Mouse (Mus musculus): ENCODE data around the gene Surf4. TPM values are rescaled to one million over a fixed set of nuclear protein-coding genes. Genes with fewer than 3 reads are reported as not detected.

Surf4 gene
- total and polyA plus RNA-seq, 3 experiments, result 109 to 161 (median 140) TPM

- Histone ChIP-seq H3K4me3 (replicated peaks in 1 of 3; ENCODE audit: low read depth in 2 of 3, low read length in 2 of 3, poor library complexity in 1 of 3) (no peak overlapping the region), H3K27ac (ENCODE audit: insufficient read depth, low read depth) (no peak overlapping the region), H3K27me3 (replicated peaks) (no peaks in the 10 kb centered on the region), H3K4me1 (ENCODE audit: control insufficient read depth in 1 of 2, insufficient read depth in 2 of 2) (peaks cover 0 to 5% of the 10 kb centered on the region in 2 experiments; a peak in 1 of 4 replicates), H3K79me2 (replicated peaks; ENCODE audit: control insufficient read depth, extremely low read depth, insufficient read depth, poor library complexity, severe bottlenecking) (no peaks in the 10 kb centered on the region), H3K9ac (ENCODE audit: insufficient read depth, low read depth) (no peak overlapping the region), H3K36me3 (replicated peaks in 1 of 2; ENCODE audit: control insufficient read depth in 1 of 2, insufficient read depth in 1 of 2, low read length in 1 of 2) (peaks cover 65 to 95% of the 10 kb centered on the region in 2 experiments), H3K4me2 (ENCODE audit: insufficient read depth, low read depth, poor library complexity, severe bottlenecking) (no peak overlapping the region), H3K9me3 (replicated peaks; ENCODE audit: low read length) (no peaks in the 10 kb centered on the region)
- no peak for DNase-seq (ENCODE audit: extremely low read depth)
- TF ChIP-seq IRF4 (IDR thresholded peaks at IDR 0.05; ENCODE audit: low read depth, low read length) (no peak), MEF2A (IDR thresholded peaks at IDR 0.05; ENCODE audit: borderline replicate concordance, low read depth, low read length) (no peak), TBP (conservative IDR thresholded peaks at IDR 0.05; ENCODE audit: low read depth, low read length) (no peak), POLR2AphosphoS2 (IDR thresholded peaks at IDR 0.05; ENCODE audit: low read depth, low read length) (no peak), ZKSCAN1 (IDR thresholded peaks at IDR 0.05; ENCODE audit: borderline replicate concordance, low read depth, low read length) (no peak), ETS1 (conservative IDR thresholded peaks at IDR 0.05; ENCODE audit: low read depth, low read length) (no peak), JUN (IDR thresholded peaks at IDR 0.05; ENCODE audit: insufficient read depth, low read depth, low read length) (no peak), PAX5 (IDR thresholded peaks at IDR 0.05; ENCODE audit: low read length) (no peak), MAFK (IDR thresholded peaks at IDR 0.05; ENCODE audit: insufficient replicate concordance, low read length) (no peak), ZNF384 (IDR thresholded peaks at IDR 0.05; ENCODE audit: low read depth, low read length) (no peak), SIN3A (IDR thresholded peaks at IDR 0.05; ENCODE audit: low read length) (no peak), NRF1 (IDR thresholded peaks at IDR 0.05; ENCODE audit: low read depth, low read length) (no peak), RAD21 (IDR thresholded peaks at IDR 0.05; ENCODE audit: low read depth, low read length) (no peak)
- in situ Hi-C loops (cut with MboI; ENCODE audit: low pct_ligation_motif_present, low pct_unique_long_range_greater_than_20kb, low sequenced_read_pairs) (no loop called here), dilution Hi-C loops (cut with MboI; ENCODE audit: extremely low pct_ligation_motif_present, extremely low pct_unique_long_range_greater_than_20kb, low sequenced_read_pairs) (no loop called here)
Measured at GRCm38 (mm10) chr2:26952866-26953265, 19.1 kb upstream of the Surf4 start.

DNA sequence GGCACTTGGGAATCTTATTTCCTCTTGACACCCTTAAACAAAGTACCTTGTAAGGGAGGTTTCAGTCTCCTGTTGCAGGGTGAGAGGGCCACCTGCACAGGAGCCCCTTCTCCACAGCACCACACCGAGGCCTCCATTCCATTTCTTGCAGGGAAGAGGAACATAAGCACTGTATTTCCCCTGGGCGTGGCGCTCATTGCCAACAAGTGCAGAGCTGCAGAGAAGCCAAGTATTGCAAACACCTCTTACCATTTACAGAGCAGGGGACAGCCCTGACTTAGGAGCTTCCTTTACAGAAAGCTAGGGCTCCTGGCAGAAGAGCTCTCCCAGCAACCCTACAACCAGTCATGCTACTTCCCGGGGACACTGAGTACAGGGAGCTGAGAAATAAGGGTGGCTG lies 18.5 kb upstream of the Surf4 start:
- in situ Hi-C loops (cut with MboI; ENCODE audit: low pct_ligation_motif_present, low pct_unique_long_range_greater_than_20kb, low sequenced_read_pairs) (no loop called here), dilution Hi-C loops (cut with MboI; ENCODE audit: extremely low pct_ligation_motif_present, extremely low pct_unique_long_range_greater_than_20kb, low sequenced_read_pairs) (no loop called here)
- no peaks in the 10 kb centered on the region for H3K27me3 ChIP-seq (replicated peaks)
- no peak overlapping the region for H3K9ac ChIP-seq (ENCODE audit: insufficient read depth, low read depth)
- no peaks in the 10 kb centered on the region for H3K9me3 ChIP-seq (replicated peaks; ENCODE audit: low read length)
- H3K4me2 ChIP-seq (ENCODE audit: insufficient read depth, low read depth, poor library complexity, severe bottlenecking), result no peak overlapping the region
- H3K4me1 ChIP-seq (ENCODE audit: control insufficient read depth in 1 of 2, insufficient read depth in 2 of 2), result peaks cover 0 to 5% of the 10 kb centered on the region in 2 experiments; a peak in 1 of 4 replicates
- H3K36me3 ChIP-seq (replicated peaks in 1 of 2; ENCODE audit: control insufficient read depth in 1 of 2, insufficient read depth in 1 of 2, low read length in 1 of 2), result peaks cover 61 to 94% of the 10 kb centered on the region in 2 experiments
- no peak for TF ChIP-seq NRF1 (IDR thresholded peaks at IDR 0.05; ENCODE audit: low read depth, low read length)
- no peak for TF ChIP-seq RCOR1 (conservative IDR thresholded peaks at IDR 0.05; ENCODE audit: low read depth, low read length)
- no peak for TF ChIP-seq MXI1 (IDR thresholded peaks at IDR 0.05; ENCODE audit: low read depth, low read length)
- TF ChIP-seq ELF1 (IDR thresholded peaks at IDR 0.05; ENCODE audit: low read depth, low read length), result no peak
- TF ChIP-seq EP300 (IDR thresholded peaks at IDR 0.05; ENCODE audit: low read length), result no peak
- no peak for TF ChIP-seq RAD21 (IDR thresholded peaks at IDR 0.05; ENCODE audit: low read depth, low read length)
- TF ChIP-seq ZC3H11A (IDR thresholded peaks at IDR 0.05; ENCODE audit: low read depth, low read length), result no peak
- no peak for TF ChIP-seq MAZ (IDR thresholded peaks at IDR 0.05; ENCODE audit: low read depth, low read length)
- TF ChIP-seq MAX (IDR thresholded peaks at IDR 0.05; ENCODE audit: low read length), result no peak
- no peak for TF ChIP-seq JUND (conservative IDR thresholded peaks at IDR 0.05; ENCODE audit: low read depth, low read length)
- no peak for TF ChIP-seq NELFE (IDR thresholded peaks at IDR 0.05; ENCODE audit: low read depth, low read length)
- no peak for TF ChIP-seq GABPA (IDR thresholded peaks at IDR 0.05; ENCODE audit: insufficient replicate concordance, low read depth, low read length)
- TF ChIP-seq PAX5 (IDR thresholded peaks at IDR 0.05; ENCODE audit: low read length), result no peak
- H3K27ac ChIP-seq (ENCODE audit: insufficient read depth, low read depth), result no peak overlapping the region
- no peak for DNase-seq (ENCODE audit: extremely low read depth)
- no peak overlapping the region for H3K4me3 ChIP-seq (replicated peaks in 1 of 3; ENCODE audit: low read depth in 2 of 3, low read length in 2 of 3, poor library complexity in 1 of 3)
- H3K79me2 ChIP-seq (replicated peaks; ENCODE audit: control insufficient read depth, extremely low read depth, insufficient read depth, poor library complexity, severe bottlenecking), result no peaks in the 10 kb centered on the region

Measured in CH12.LX (cell line).